Mouse (Mus musculus) thymus, adult 2 months (tissue): ENCODE data around the gene Slc51a. TPM values are rescaled to one million over a fixed set of nuclear protein-coding genes. Genes with fewer than 3 reads are reported as not detected.

ENCODE experiments used
- DNase-seq: peaks from one replicate; pipeline ENCODE4 v3.0.0; 2021
- H3K27ac ChIP-seq: fragments of 200-500 bp; 2 replicates; pipeline ENCODE4 v1.5.1; 2012; ENCODE audit warnings: low read length, control low read depth; ENCODE audit not compliant: control insufficient read depth, insufficient read depth
- H3K27me3 ChIP-seq: fragments of 200-500 bp; 2 replicates; pipeline ENCODE4 v1.6.1; 2012; ENCODE audit warnings: mild to moderate bottlenecking, low read length, moderate library complexity, mixed read lengths; ENCODE audit not compliant: control insufficient read depth, insufficient read depth
- H3K36me3 ChIP-seq: fragments of 200-500 bp; 2 replicates; pipeline ENCODE4 v1.6.1; 2012; ENCODE audit warnings: mild to moderate bottlenecking, low read length, moderate library complexity; ENCODE audit not compliant: control insufficient read depth, insufficient read depth
- H3K4me1 ChIP-seq: fragments of 200-500 bp; replicated peaks from 2 replicates; pipeline ENCODE4 v1.6.1; 2012; ENCODE audit warnings: low read length; ENCODE audit not compliant: control insufficient read depth, insufficient read depth
- H3K4me3 ChIP-seq: fragments of 200-500 bp; 2 replicates; pipeline ENCODE4 v1.5.1; 2012; ENCODE audit warnings: mild to moderate bottlenecking, low read length, control low read depth, moderate library complexity; ENCODE audit not compliant: control insufficient read depth, insufficient read depth
- CTCF ChIP-seq: fragments of 200-500 bp; IDR thresholded peaks from 2 replicates; pipeline ENCODE4 v1.5.1; 2012; ENCODE audit warnings: mild to moderate bottlenecking, control low read depth, low read length, moderate library complexity, borderline replicate concordance; ENCODE audit not compliant: control insufficient read depth, poor library complexity, insufficient read depth; ENCODE audit errors: extremely low read depth
- POLR2A ChIP-seq: fragments of 200-500 bp; IDR thresholded peaks from 2 replicates; pipeline ENCODE4 v1.6.1; 2012; ENCODE audit warnings: mild to moderate bottlenecking, low read length, control low read depth, moderate library complexity; ENCODE audit not compliant: control insufficient read depth, poor library complexity, insufficient read depth; ENCODE audit errors: extremely low read depth
- WGBS: fragments of 180-500 bp; shearing (Covaris S2); methylation state at CpG from one replicate; pipeline ENCODE4 v1.1.7; 2018; 5-methylcytosine and 5-hydroxymethylcytosine counted together
- polyA plus RNA-seq: library from polyadenylated mRNA; depleted of rRNA; stranded (reverse); fragments of >200 nt; gene quantifications from 2 replicates; pipeline ENCODE4 v1.2.3, GENCODE M21; 2012; rRNA removed

Slc51a gene
- polyA plus RNA-seq, 1 experiment, result 1.3 TPM

- TF ChIP-seq CTCF (no peak), POLR2A (no peak)
- no peaks in the 10 kb centered on the region for H3K27me3 ChIP-seq
- H3K4me3 ChIP-seq, result no peak overlapping the region
- no peak for DNase-seq
- H3K4me1 ChIP-seq, result peaks cover 16% of the 10 kb centered on the region
- H3K27ac ChIP-seq, result peak overlapping the region; percentile 61; the same call in 1 of the 2 replicates
- H3K36me3 ChIP-seq, result no peaks in the 10 kb centered on the region; the same call in 1 of the 2 replicates
Measured at GRCm38 (mm10) chr16:32434691-32435090, 53.0 kb downstream of the Slc51a start.

GRCm38 (mm10) chr16:32434066-32434465 lies 53.6 kb downstream of the Slc51a start:
- H3K4me1 ChIP-seq, result peaks cover 17% of the 10 kb centered on the region
- H3K4me3 ChIP-seq, result no peak overlapping the region
- DNase-seq, result peak; percentile 72
- 2% methylated on average over 6 of the region's 6 CpGs for WGBS
- no peaks in the 10 kb centered on the region for H3K27me3 ChIP-seq
- TF ChIP-seq CTCF, result no peak
- no peaks in the 10 kb centered on the region; the same call in 1 of the 2 replicates for H3K36me3 ChIP-seq
- H3K27ac ChIP-seq, result no peak overlapping the region

GRCm38 (mm10) chr16:32433138-32433537 lies 54.5 kb downstream of the Slc51a start:
- no peak overlapping the region for H3K27ac ChIP-seq
- DNase-seq, result no peak
- H3K4me1 ChIP-seq, result peaks cover 17% of the 10 kb centered on the region
- no peak overlapping the region for H3K4me3 ChIP-seq
- TF ChIP-seq CTCF (no peak), POLR2A (no peak)
- no peaks in the 10 kb centered on the region for H3K27me3 ChIP-seq
- 79% methylated on average over 2 of the region's 2 CpGs for WGBS
- no peaks in the 10 kb centered on the region; the same call in 1 of the 2 replicates for H3K36me3 ChIP-seq

GRCm38 (mm10) chr16:32431926-32432325 lies 55.8 kb downstream of the Slc51a start:
- Histone ChIP-seq H3K4me3 (no peak overlapping the region), H3K27ac (no peak overlapping the region), H3K4me1 (peaks cover 17% of the 10 kb centered on the region), H3K36me3 (no peaks in the 10 kb centered on the region), H3K27me3 (no peaks in the 10 kb centered on the region)
- TF ChIP-seq CTCF (no peak), POLR2A (no peak)
- WGBS, result 94% methylated on average over 1 of the region's 1 CpGs
- DNase-seq, result no peak

GRCm38 (mm10) chr16:32431047-32431591 lies 56.6 kb downstream of the Slc51a start:
- TF ChIP-seq CTCF (no peak), POLR2A (0 out of 2 replicates have a peak, but pooled peaks have one; percentile 0)
- Histone ChIP-seq H3K4me3 (peak overlapping the region; percentile 76), H3K27me3 (no peaks in the 10 kb centered on the region), H3K4me1 (peaks cover 17% of the 10 kb centered on the region), H3K36me3 (no peaks in the 10 kb centered on the region), H3K27ac (peak overlapping the region; percentile 6; the same call in 1 of the 2 replicates)
- peak; percentile 33 for DNase-seq
- WGBS, result 2% methylated on average over 28 of the region's 28 CpGs

- Histone ChIP-seq H3K4me3 (peak within 1 kb of the TSS; percentile 76), H3K27me3 (no peaks in the 10 kb centered on the region), H3K36me3 (no peaks in the 10 kb centered on the region), H3K27ac (peak within 1 kb of the TSS; percentile 10; the same call in 1 of the 2 replicates), H3K4me1 (peaks cover 17% of the 10 kb centered on the region)
- DNase-seq, result peak; percentile 78
- WGBS, result under 1% methylated on average over 54 of the region's 54 CpGs
- TF ChIP-seq POLR2A, result peak; percentile 22; the same call in 1 of the 2 replicates
- 0 out of 2 replicates have a peak, but pooled peaks have one; percentile 57 for TF ChIP-seq CTCF
Measured at GRCm38 (mm10) chr16:32430474-32431046, 57.1 kb downstream of the Slc51a start, which contains the start of gene Pcyt1a. Gene Pcyt1a (plus strand): TSS chr16:32430921.

GRCm38 (mm10) chr16:32427506-32427905 lies 60.2 kb downstream of the Slc51a start:
- WGBS, result 96% methylated on average over 3 of the region's 3 CpGs
- no peak for DNase-seq
- no peak for TF ChIP-seq POLR2A
- Histone ChIP-seq H3K4me1 (peaks cover 9% of the 10 kb centered on the region), H3K4me3 (no peak overlapping the region), H3K27me3 (no peaks in the 10 kb centered on the region), H3K27ac (no peak overlapping the region), H3K36me3 (no peaks in the 10 kb centered on the region)

Other genes with a start within 250 kb of the Slc51a start
- 6.5 and 7.7 TPM in 2 replicates for gene Fbxo45, start 240.7 kb downstream of the Slc51a start, polyA plus RNA-seq
- 5.3 and 5.4 TPM in 2 replicates for gene Wdr53, start 240.7 kb downstream of the Slc51a start, polyA plus RNA-seq
- 0.26 TPM in 1 of 2 replicates, not detected in the other for gene Smco1, start 216.4 kb downstream of the Slc51a start, polyA plus RNA-seq
- gene Rnf168, start 210.4 kb downstream of the Slc51a start, polyA plus RNA-seq, result 11.6 and 18.8 TPM in 2 replicates
- gene Ubxn7, start 155.6 kb downstream of the Slc51a start, polyA plus RNA-seq, result 50.1 and 60.4 TPM in 2 replicates
- 0.23 TPM in 2 replicates for gene Tm4sf19, start 87.4 kb downstream of the Slc51a start, polyA plus RNA-seq
- gene Tctex1d2, start 68.2 kb downstream of the Slc51a start, polyA plus RNA-seq, result 2.5 and 3.8 TPM in 2 replicates
- gene Pcyt1a, start 57.0 kb downstream of the Slc51a start, polyA plus RNA-seq, result 19.7 and 21.2 TPM in 2 replicates
- gene Zdhhc19, start 8.4 kb upstream of the Slc51a start, polyA plus RNA-seq, result not detected in 2 replicates
- 11.7 and 14.2 TPM in 2 replicates for gene Tfrc, start 121.0 kb upstream of the Slc51a start, polyA plus RNA-seq
- 479 and 508 TPM in 2 replicates for gene Tnk2, start 156.0 kb upstream of the Slc51a start, polyA plus RNA-seq
- 0.52 and 0.58 TPM in 2 replicates for gene Muc4, start 248.0 kb upstream of the Slc51a start, polyA plus RNA-seq